Mouse (Mus musculus) embryo, embryonic 11 days (tissue): ENCODE measurements at regions not wholly inside any gene's neighbourhood (a gene's known extent, or its start where the extent isn't known, plus 50 kb on each side); places are given as distances from the start of the nearest gene placed in this dataset.

Experiments
- DNase-seq: peaks from one replicate; pipeline ENCODE4 v3.0.0-alpha.2; 2015

- no peak for DNase-seq
Observed at GRCm38 (mm10) chr1:72036600-72036999, 175.5 kb downstream of the Mreg start.

GRCm38 (mm10) chr1:72036141-72036540 is 176.0 kb downstream of the Mreg start:
- no peak for DNase-seq

- DNase-seq = no peak
Observed at GRCm38 (mm10) chr1:72033941-72034340, 178.2 kb downstream of the Mreg start.

- no peak for DNase-seq
Observed at GRCm38 (mm10) chr1:72032214-72032613, 179.9 kb downstream of the Mreg start.

- DNase-seq = no peak
Observed at GRCm38 (mm10) chr1:72030763-72031405, 181.2 kb downstream of the Mreg start.

GRCm38 (mm10) chr1:72029625-72030024 is 182.5 kb downstream of the Mreg start:
- DNase-seq = no peak

- no peak for DNase-seq
Observed at GRCm38 (mm10) chr1:72026861-72027260, 185.2 kb downstream of the Mreg start.

GRCm38 (mm10) chr1:72022631-72023030 is 189.5 kb downstream of the Mreg start:
- DNase-seq = no peak

- DNase-seq = no peak
Observed at GRCm38 (mm10) chr1:72018479-72019222, 193.5 kb downstream of the Mreg start.

- DNase-seq = no peak
Observed at GRCm38 (mm10) chr1:72017814-72018478, 194.2 kb downstream of the Mreg start.

GRCm38 (mm10) chr1:72015471-72015870 is 196.6 kb downstream of the Mreg start:
- no peak for DNase-seq

GRCm38 (mm10) chr1:72014580-72014979 is 197.5 kb downstream of the Mreg start:
- no peak for DNase-seq

- DNase-seq = no peak
Observed at GRCm38 (mm10) chr1:72013863-72014262, 198.2 kb downstream of the Mreg start.

GRCm38 (mm10) chr1:72012710-72013109 is 199.4 kb downstream of the Mreg start:
- DNase-seq = no peak

GRCm38 (mm10) chr1:72009270-72009928 is 202.7 kb downstream of the Mreg start:
- DNase-seq = no peak

- DNase-seq = no peak
Observed at GRCm38 (mm10) chr1:72006696-72007291, 205.3 kb downstream of the Mreg start.

- DNase-seq = no peak
Observed at GRCm38 (mm10) chr1:72005956-72006355, 206.2 kb downstream of the Mreg start.

- no peak for DNase-seq
Observed at GRCm38 (mm10) chr1:72005550-72005949, 206.6 kb downstream of the Mreg start.

- DNase-seq = no peak
Observed at GRCm38 (mm10) chr1:72003424-72004278, 208.5 kb downstream of the Mreg start.

GRCm38 (mm10) chr1:72002471-72003116 is 209.5 kb downstream of the Mreg start:
- DNase-seq = peak; percentile 56

GRCm38 (mm10) chr1:72000741-72001140 is 211.4 kb downstream of the Mreg start:
- DNase-seq = no peak
